Mouse (Mus musculus) cerebellum, postnatal 36 days (tissue): ENCODE results near the gene Zmynd8.
"Not testable (repeated sequence)": the region's sequence is repeated elsewhere in the genome, so short reads cannot be mapped to it uniquely, and the experiment has no call there.

Experiments used
- DNase-seq, 2 experiments: peaks; one replicate each; pipeline ENCODE4 v3.0.0; 2021 to 2022; ENCODE audit warnings: mixed read lengths in 2 of 2

The Zmynd8 gene

GRCm38 (mm10) chr2:165828770-165829169, 70.0 kb downstream of the Zmynd8 start:
- no peak for DNase-seq

- peak; percentile 92 to 94 for DNase-seq
These were observed 72.7 kb downstream of the Zmynd8 start for GRCm38 (mm10) chr2:165825964-165826712.

GRCm38 (mm10) chr2:165825261-165825900, 73.4 kb downstream of the Zmynd8 start:
- DNase-seq: no peak

- DNase-seq: no peak
These were observed 74.0 kb downstream of the Zmynd8 start for GRCm38 (mm10) chr2:165824826-165825225.

GRCm38 (mm10) chr2:165822478-165822877, 76.3 kb downstream of the Zmynd8 start:
- no peak for DNase-seq

- DNase-seq: no peak
These were observed 77.1 kb downstream of the Zmynd8 start for GRCm38 (mm10) chr2:165821671-165822070.

GRCm38 (mm10) chr2:165820504-165821095, 78.2 kb downstream of the Zmynd8 start:
- DNase-seq: no peak

- no peak for DNase-seq
These were observed 78.7 kb downstream of the Zmynd8 start for GRCm38 (mm10) chr2:165820073-165820472.

GRCm38 (mm10) chr2:165818985-165819948, 79.5 kb downstream of the Zmynd8 start:
- DNase-seq: peak; percentile 68 to 78

GRCm38 (mm10) chr2:165818570-165818969, 80.2 kb downstream of the Zmynd8 start:
- no peak for DNase-seq

- DNase-seq: no peak
These were observed 81.4 kb downstream of the Zmynd8 start for GRCm38 (mm10) chr2:165817437-165817836.

- DNase-seq: no peak
These were observed 83.5 kb downstream of the Zmynd8 start for GRCm38 (mm10) chr2:165815103-165815880.

- no peak for DNase-seq
These were observed 85.9 kb downstream of the Zmynd8 start for GRCm38 (mm10) chr2:165812889-165813288.

GRCm38 (mm10) chr2:165811536-165811935, 87.3 kb downstream of the Zmynd8 start:
- peak; percentile 55 to 59 for DNase-seq

GRCm38 (mm10) chr2:165809901-165810477, 88.8 kb downstream of the Zmynd8 start:
- no peak for DNase-seq

GRCm38 (mm10) chr2:165809091-165809490, 89.7 kb downstream of the Zmynd8 start:
- no peak for DNase-seq

GRCm38 (mm10) chr2:165808179-165808975, 90.4 kb downstream of the Zmynd8 start:
- no peak for DNase-seq

- not testable (repeated sequence) for DNase-seq
These were observed 98.6 kb downstream of the Zmynd8 start for GRCm38 (mm10) chr2:165800174-165800573.

- no peak for DNase-seq
These were observed 100.9 kb downstream of the Zmynd8 start for GRCm38 (mm10) chr2:165797876-165798275.

GRCm38 (mm10) chr2:165793283-165793638, 105.6 kb downstream of the Zmynd8 start:
- no peak for DNase-seq
